Mouse (Mus musculus): ENCODE results near the gene Diaph3. TPM values are rescaled to one million over a fixed set of nuclear protein-coding genes. Genes with fewer than 3 reads are reported as not detected.

Diaph3 gene
- polyA plus RNA-seq, 1 experiment from 2014 or later = 9.6 TPM

- no peak overlapping the region for H3K4me2 ChIP-seq (ENCODE audit: low read depth, low read length)
- H3K27me3 ChIP-seq (ENCODE audit: control insufficient read depth, insufficient read depth, low read length) = no peaks in the 10 kb centered on the region
- H3K9me3 ChIP-seq (replicated peaks; ENCODE audit: control insufficient read depth, low read length) = no peaks in the 10 kb centered on the region
- H3K9ac ChIP-seq (ENCODE audit: low read length) = no peak overlapping the region
- no peak overlapping the region for H3K4me3 ChIP-seq (ENCODE audit: low read length)
- no peaks in the 10 kb centered on the region for H3K4me1 ChIP-seq (ENCODE audit: control insufficient read depth, insufficient read depth, low read length)
- ATAC-seq (replicated peaks; ENCODE audit: extremely low read depth, insufficient read depth, low FRiP score) = no peak
- no peak overlapping the region for H3K27ac ChIP-seq (ENCODE audit: low read length)
- 76% methylated on average over 4 of the region's 4 CpGs for WGBS
- no peaks in the 10 kb centered on the region for H3K36me3 ChIP-seq (ENCODE audit: control insufficient read depth, insufficient read depth)
These were observed 391.6 kb downstream of the Diaph3 start for GRCm38 (mm10) chr14:86749425-86749824.

- Histone ChIP-seq H3K36me3 (ENCODE audit: control insufficient read depth, insufficient read depth) (no peaks in the 10 kb centered on the region), H3K4me3 (ENCODE audit: low read length) (no peak overlapping the region), H3K9ac (ENCODE audit: low read length) (no peak overlapping the region), H3K4me2 (ENCODE audit: low read depth, low read length) (peak overlapping the region; percentile 46), H3K27me3 (ENCODE audit: control insufficient read depth, insufficient read depth, low read length) (no peaks in the 10 kb centered on the region), H3K4me1 (ENCODE audit: control insufficient read depth, insufficient read depth, low read length) (no peaks in the 10 kb centered on the region), H3K9me3 (replicated peaks; ENCODE audit: control insufficient read depth, low read length) (no peaks in the 10 kb centered on the region), H3K27ac (ENCODE audit: low read length) (no peak overlapping the region)
- WGBS = 30% methylated on average over 7 of the region's 7 CpGs
- ATAC-seq (replicated peaks; ENCODE audit: extremely low read depth, insufficient read depth, low FRiP score) = peak; percentile 55
These were observed 392.2 kb downstream of the Diaph3 start for GRCm38 (mm10) chr14:86748876-86749275.

GRCm38 (mm10) chr14:86744523-86744922 lies 396.5 kb downstream of the Diaph3 start:
- no peak overlapping the region for H3K4me2 ChIP-seq (ENCODE audit: low read depth, low read length)
- no peaks in the 10 kb centered on the region for H3K36me3 ChIP-seq (ENCODE audit: control insufficient read depth, insufficient read depth)
- no peak overlapping the region for H3K4me3 ChIP-seq (ENCODE audit: low read length)
- no peaks in the 10 kb centered on the region for H3K9me3 ChIP-seq (replicated peaks; ENCODE audit: control insufficient read depth, low read length)
- no peak overlapping the region for H3K9ac ChIP-seq (ENCODE audit: low read length)
- no peak overlapping the region for H3K27ac ChIP-seq (ENCODE audit: low read length)
- H3K27me3 ChIP-seq (ENCODE audit: control insufficient read depth, insufficient read depth, low read length) = no peaks in the 10 kb centered on the region
- 85% methylated on average over 6 of the region's 6 CpGs for WGBS
- no peaks in the 10 kb centered on the region; the same call in 1 of the 2 replicates for H3K4me1 ChIP-seq (ENCODE audit: control insufficient read depth, insufficient read depth, low read length)
- ATAC-seq (replicated peaks; ENCODE audit: extremely low read depth, insufficient read depth, low FRiP score) = no peak

GRCm38 (mm10) chr14:86741855-86742531 lies 399.0 kb downstream of the Diaph3 start:
- no peak overlapping the region for H3K4me2 ChIP-seq (ENCODE audit: low read depth, low read length)
- no peak overlapping the region for H3K27ac ChIP-seq (ENCODE audit: low read length)
- H3K4me3 ChIP-seq (ENCODE audit: low read length) = no peak overlapping the region
- no peak overlapping the region for H3K9ac ChIP-seq (ENCODE audit: low read length)
- no peaks in the 10 kb centered on the region for H3K9me3 ChIP-seq (replicated peaks; ENCODE audit: control insufficient read depth, low read length)
- WGBS = 63% methylated on average over 7 of the region's 7 CpGs
- H3K4me1 ChIP-seq (ENCODE audit: control insufficient read depth, insufficient read depth, low read length) = no peaks in the 10 kb centered on the region; the same call in 1 of the 2 replicates
- no peaks in the 10 kb centered on the region for H3K36me3 ChIP-seq (ENCODE audit: control insufficient read depth, insufficient read depth)
- no peak for ATAC-seq (replicated peaks; ENCODE audit: extremely low read depth, insufficient read depth, low FRiP score)
- H3K27me3 ChIP-seq (ENCODE audit: control insufficient read depth, insufficient read depth, low read length) = no peaks in the 10 kb centered on the region

GRCm38 (mm10) chr14:86738916-86739315 lies 402.1 kb downstream of the Diaph3 start:
- H3K4me3 ChIP-seq (ENCODE audit: low read length) = no peak overlapping the region
- no peak overlapping the region for H3K9ac ChIP-seq (ENCODE audit: low read length)
- H3K27ac ChIP-seq (ENCODE audit: low read length) = no peak overlapping the region
- WGBS = 72% methylated on average over 5 of the region's 5 CpGs
- H3K9me3 ChIP-seq (replicated peaks; ENCODE audit: control insufficient read depth, low read length) = no peaks in the 10 kb centered on the region
- H3K4me1 ChIP-seq (ENCODE audit: control insufficient read depth, insufficient read depth, low read length) = no peaks in the 10 kb centered on the region; the same call in 1 of the 2 replicates
- H3K27me3 ChIP-seq (ENCODE audit: control insufficient read depth, insufficient read depth, low read length) = no peaks in the 10 kb centered on the region
- no peak for ATAC-seq (replicated peaks; ENCODE audit: extremely low read depth, insufficient read depth, low FRiP score)
- H3K4me2 ChIP-seq (ENCODE audit: low read depth, low read length) = no peak overlapping the region
- no peaks in the 10 kb centered on the region for H3K36me3 ChIP-seq (ENCODE audit: control insufficient read depth, insufficient read depth)

GRCm38 (mm10) chr14:86736646-86737045 lies 404.4 kb downstream of the Diaph3 start:
- 74% methylated on average over 1 of the region's 1 CpGs for WGBS
- H3K4me3 ChIP-seq (ENCODE audit: low read length) = no peak overlapping the region
- no peaks in the 10 kb centered on the region for H3K4me1 ChIP-seq (ENCODE audit: control insufficient read depth, insufficient read depth, low read length)
- H3K27me3 ChIP-seq (ENCODE audit: control insufficient read depth, insufficient read depth, low read length) = no peaks in the 10 kb centered on the region
- H3K9me3 ChIP-seq (replicated peaks; ENCODE audit: control insufficient read depth, low read length) = no peaks in the 10 kb centered on the region
- ATAC-seq (replicated peaks; ENCODE audit: extremely low read depth, insufficient read depth, low FRiP score) = no peak
- H3K4me2 ChIP-seq (ENCODE audit: low read depth, low read length) = no peak overlapping the region
- H3K9ac ChIP-seq (ENCODE audit: low read length) = no peak overlapping the region
- no peak overlapping the region for H3K27ac ChIP-seq (ENCODE audit: low read length)
- no peaks in the 10 kb centered on the region for H3K36me3 ChIP-seq (ENCODE audit: control insufficient read depth, insufficient read depth)

- Histone ChIP-seq H3K9me3 (replicated peaks; ENCODE audit: control insufficient read depth, low read length) (no peaks in the 10 kb centered on the region), H3K4me2 (ENCODE audit: low read depth, low read length) (no peak overlapping the region), H3K9ac (ENCODE audit: low read length) (no peak overlapping the region), H3K27me3 (ENCODE audit: control insufficient read depth, insufficient read depth, low read length) (no peaks in the 10 kb centered on the region), H3K4me3 (ENCODE audit: low read length) (no peak overlapping the region), H3K4me1 (ENCODE audit: control insufficient read depth, insufficient read depth, low read length) (no peaks in the 10 kb centered on the region), H3K36me3 (ENCODE audit: control insufficient read depth, insufficient read depth) (no peaks in the 10 kb centered on the region), H3K27ac (ENCODE audit: low read length) (no peak overlapping the region)
- no peak for ATAC-seq (replicated peaks; ENCODE audit: extremely low read depth, insufficient read depth, low FRiP score)
- WGBS = 39% methylated on average over 1 of the region's 1 CpGs
These were observed 409.7 kb downstream of the Diaph3 start for GRCm38 (mm10) chr14:86731300-86731699.

GRCm38 (mm10) chr14:86729617-86730098 lies 411.4 kb downstream of the Diaph3 start:
- Histone ChIP-seq H3K36me3 (ENCODE audit: control insufficient read depth, insufficient read depth) (no peaks in the 10 kb centered on the region), H3K9ac (ENCODE audit: low read length) (no peak overlapping the region), H3K4me1 (ENCODE audit: control insufficient read depth, insufficient read depth, low read length) (no peaks in the 10 kb centered on the region), H3K9me3 (replicated peaks; ENCODE audit: control insufficient read depth, low read length) (no peaks in the 10 kb centered on the region), H3K27me3 (ENCODE audit: control insufficient read depth, insufficient read depth, low read length) (no peaks in the 10 kb centered on the region), H3K4me3 (ENCODE audit: low read length) (no peak overlapping the region), H3K4me2 (ENCODE audit: low read depth, low read length) (no peak overlapping the region), H3K27ac (ENCODE audit: low read length) (no peak overlapping the region)
- no peak for ATAC-seq (replicated peaks; ENCODE audit: extremely low read depth, insufficient read depth, low FRiP score)
- 77% methylated on average over 4 of the region's 4 CpGs for WGBS

GRCm38 (mm10) chr14:86727538-86728045 lies 413.4 kb downstream of the Diaph3 start:
- WGBS = 88% methylated on average over 5 of the region's 5 CpGs
- Histone ChIP-seq H3K4me3 (ENCODE audit: low read length) (no peak overlapping the region), H3K27ac (ENCODE audit: low read length) (no peak overlapping the region), H3K36me3 (ENCODE audit: control insufficient read depth, insufficient read depth) (no peaks in the 10 kb centered on the region), H3K4me2 (ENCODE audit: low read depth, low read length) (no peak overlapping the region), H3K9ac (ENCODE audit: low read length) (no peak overlapping the region), H3K4me1 (ENCODE audit: control insufficient read depth, insufficient read depth, low read length) (no peaks in the 10 kb centered on the region), H3K27me3 (ENCODE audit: control insufficient read depth, insufficient read depth, low read length) (no peaks in the 10 kb centered on the region), H3K9me3 (replicated peaks; ENCODE audit: control insufficient read depth, low read length) (no peaks in the 10 kb centered on the region)
- ATAC-seq (replicated peaks; ENCODE audit: extremely low read depth, insufficient read depth, low FRiP score) = no peak

Measured in heart, embryonic 16.5 days (tissue).